Mouse (Mus musculus): Measurements from ENCODE around the gene Ass1. TPM values are rescaled to one million over a fixed set of nuclear protein-coding genes. Genes with fewer than 3 reads are reported as not detected.

Gene Ass1
- polyA plus RNA-seq, 1 experiment from 2014 or later, result 153 TPM

GRCm38 (mm10) chr2:31494315-31494714, 24.3 kb downstream of the Ass1 start:
- 78% methylated on average over 5 of the region's 5 CpGs for WGBS
- Histone ChIP-seq H3K4me2 (no peak overlapping the region), H3K27me3 (replicated peaks) (no peaks in the 10 kb centered on the region), H3K4me3 (replicated peaks) (no peak overlapping the region), H3K27ac (no peak overlapping the region), H3K4me1 (no peaks in the 10 kb centered on the region), H3K9ac (no peak overlapping the region), H3K36me3 (no peaks in the 10 kb centered on the region), H3K9me3 (no peaks in the 10 kb centered on the region)
- no peak for ATAC-seq (ENCODE audit: insufficient read depth, low FRiP score, low read depth)

GRCm38 (mm10) chr2:31495046-31495476, 25.1 kb downstream of the Ass1 start:
- H3K9me3 ChIP-seq, result no peaks in the 10 kb centered on the region
- H3K36me3 ChIP-seq, result no peaks in the 10 kb centered on the region
- no peaks in the 10 kb centered on the region for H3K4me1 ChIP-seq
- no peaks in the 10 kb centered on the region for H3K27me3 ChIP-seq (replicated peaks)
- ATAC-seq (ENCODE audit: insufficient read depth, low FRiP score, low read depth), result no peak
- H3K4me2 ChIP-seq, result no peak overlapping the region
- 61% methylated on average over 13 of the region's 13 CpGs for WGBS
- H3K27ac ChIP-seq, result no peak overlapping the region
- H3K9ac ChIP-seq, result no peak overlapping the region
- H3K4me3 ChIP-seq (replicated peaks), result no peak overlapping the region

GRCm38 (mm10) chr2:31496141-31496540, 26.1 kb downstream of the Ass1 start:
- no peak for ATAC-seq (ENCODE audit: insufficient read depth, low FRiP score, low read depth)
- H3K4me3 ChIP-seq (replicated peaks), result no peak overlapping the region
- H3K4me2 ChIP-seq, result no peak overlapping the region
- no peak overlapping the region for H3K27ac ChIP-seq
- no peaks in the 10 kb centered on the region for H3K36me3 ChIP-seq
- 11% methylated on average over 1 of the region's 1 CpGs for WGBS
- H3K27me3 ChIP-seq (replicated peaks), result no peaks in the 10 kb centered on the region
- H3K9me3 ChIP-seq, result no peaks in the 10 kb centered on the region
- no peak overlapping the region for H3K9ac ChIP-seq
- no peaks in the 10 kb centered on the region for H3K4me1 ChIP-seq

DNA sequence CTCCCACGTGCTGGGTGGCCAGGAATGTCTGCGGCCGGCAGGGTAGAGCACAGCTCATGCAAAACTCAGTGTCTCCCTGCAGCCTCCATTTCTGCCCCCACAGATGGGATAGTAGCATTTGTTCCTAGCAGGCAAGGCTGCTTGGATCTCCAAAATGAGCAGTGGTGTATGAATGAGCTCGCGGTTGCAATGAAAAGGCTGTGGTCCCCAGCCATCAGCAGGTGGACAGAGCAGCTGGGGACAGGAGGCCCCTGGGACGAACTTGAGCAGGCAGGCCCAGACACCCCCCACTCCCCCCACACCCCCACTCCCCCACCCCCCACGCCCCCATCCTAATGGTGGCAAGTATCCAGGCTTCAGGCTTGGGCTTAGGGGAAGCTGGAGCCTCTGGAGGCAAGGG, 27.1 kb downstream of the Ass1 start:
- Histone ChIP-seq H3K9ac (no peak overlapping the region), H3K27me3 (replicated peaks) (no peaks in the 10 kb centered on the region), H3K9me3 (no peaks in the 10 kb centered on the region), H3K27ac (no peak overlapping the region), H3K4me1 (no peaks in the 10 kb centered on the region), H3K4me2 (no peak overlapping the region), H3K4me3 (replicated peaks) (no peak overlapping the region), H3K36me3 (no peaks in the 10 kb centered on the region)
- 55% methylated on average over 7 of the region's 7 CpGs for WGBS
- no peak for ATAC-seq (ENCODE audit: insufficient read depth, low FRiP score, low read depth)

- WGBS, result 69% methylated on average over 19 of the region's 19 CpGs
Observed at GRCm38 (mm10) chr2:31497635-31498034, 27.6 kb downstream of the Ass1 start.

DNA sequence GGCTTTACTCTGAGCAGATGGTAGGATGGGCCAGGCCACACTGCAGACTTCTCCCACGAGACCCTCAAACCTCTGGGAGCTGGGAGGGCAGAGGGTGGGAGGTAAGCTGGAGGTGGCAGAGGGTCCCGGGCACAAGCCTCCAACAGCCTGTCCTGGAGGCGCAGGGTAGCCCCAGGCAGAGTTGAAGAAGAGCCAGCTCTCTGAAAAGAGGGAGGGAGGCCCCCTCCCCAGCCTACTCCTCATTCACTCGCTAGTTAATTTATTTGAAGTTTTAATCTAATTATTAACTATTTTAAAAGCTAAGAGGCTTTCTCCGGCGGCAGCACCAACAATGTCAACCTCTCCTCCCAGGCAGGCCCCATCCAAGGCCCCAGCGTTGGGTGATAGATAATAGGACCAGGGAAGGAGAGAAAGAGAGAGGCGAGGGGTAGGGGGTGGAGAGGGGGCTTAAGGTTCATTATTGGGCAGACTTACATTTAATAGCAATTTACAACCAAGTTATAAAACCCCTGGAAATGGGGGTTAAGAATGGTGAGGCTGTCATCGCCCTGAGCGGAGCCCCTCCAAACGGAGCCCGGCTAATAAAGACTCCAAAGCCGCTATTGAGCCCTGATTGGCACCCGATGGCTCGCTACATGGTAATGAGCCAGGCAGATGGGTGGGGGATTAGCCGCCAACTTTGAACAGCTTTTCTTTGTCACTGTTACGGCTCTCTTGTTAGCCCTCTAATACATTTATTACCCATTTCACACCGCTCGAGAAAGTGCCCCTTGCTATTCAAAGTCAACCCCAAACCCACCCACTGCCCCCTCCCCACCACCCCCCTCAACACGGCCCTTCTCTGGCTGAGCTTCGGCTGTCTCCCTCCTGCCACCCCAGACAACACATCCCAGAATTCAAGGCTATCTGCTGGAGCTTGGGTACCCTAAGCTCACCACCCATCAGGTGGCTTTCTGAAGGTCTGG, 29.6 kb downstream of the Ass1 start:
- Histone ChIP-seq H3K4me1 (peaks cover 1% of the 10 kb centered on the region; the same call in 1 of the 2 replicates), H3K4me3 (replicated peaks) (no peak overlapping the region), H3K9me3 (no peaks in the 10 kb centered on the region), H3K9ac (no peak overlapping the region), H3K4me2 (no peak overlapping the region), H3K36me3 (no peaks in the 10 kb centered on the region), H3K27me3 (replicated peaks) (no peaks in the 10 kb centered on the region), H3K27ac (no peak overlapping the region)
- no peak for ATAC-seq (ENCODE audit: insufficient read depth, low FRiP score, low read depth)
- WGBS, result 63% methylated on average over 21 of the region's 21 CpGs

More at GRCm38 (mm10) chr2:31497635-31498034, 27.6 kb downstream of the Ass1 start:
- Histone ChIP-seq H3K9me3 (no peaks in the 10 kb centered on the region), H3K4me3 (replicated peaks) (no peak overlapping the region), H3K36me3 (no peaks in the 10 kb centered on the region), H3K9ac (no peak overlapping the region), H3K27me3 (replicated peaks) (no peaks in the 10 kb centered on the region), H3K4me1 (no peaks in the 10 kb centered on the region), H3K27ac (no peak overlapping the region), H3K4me2 (no peak overlapping the region)
- ATAC-seq (ENCODE audit: insufficient read depth, low FRiP score, low read depth), result no peak

DNA sequence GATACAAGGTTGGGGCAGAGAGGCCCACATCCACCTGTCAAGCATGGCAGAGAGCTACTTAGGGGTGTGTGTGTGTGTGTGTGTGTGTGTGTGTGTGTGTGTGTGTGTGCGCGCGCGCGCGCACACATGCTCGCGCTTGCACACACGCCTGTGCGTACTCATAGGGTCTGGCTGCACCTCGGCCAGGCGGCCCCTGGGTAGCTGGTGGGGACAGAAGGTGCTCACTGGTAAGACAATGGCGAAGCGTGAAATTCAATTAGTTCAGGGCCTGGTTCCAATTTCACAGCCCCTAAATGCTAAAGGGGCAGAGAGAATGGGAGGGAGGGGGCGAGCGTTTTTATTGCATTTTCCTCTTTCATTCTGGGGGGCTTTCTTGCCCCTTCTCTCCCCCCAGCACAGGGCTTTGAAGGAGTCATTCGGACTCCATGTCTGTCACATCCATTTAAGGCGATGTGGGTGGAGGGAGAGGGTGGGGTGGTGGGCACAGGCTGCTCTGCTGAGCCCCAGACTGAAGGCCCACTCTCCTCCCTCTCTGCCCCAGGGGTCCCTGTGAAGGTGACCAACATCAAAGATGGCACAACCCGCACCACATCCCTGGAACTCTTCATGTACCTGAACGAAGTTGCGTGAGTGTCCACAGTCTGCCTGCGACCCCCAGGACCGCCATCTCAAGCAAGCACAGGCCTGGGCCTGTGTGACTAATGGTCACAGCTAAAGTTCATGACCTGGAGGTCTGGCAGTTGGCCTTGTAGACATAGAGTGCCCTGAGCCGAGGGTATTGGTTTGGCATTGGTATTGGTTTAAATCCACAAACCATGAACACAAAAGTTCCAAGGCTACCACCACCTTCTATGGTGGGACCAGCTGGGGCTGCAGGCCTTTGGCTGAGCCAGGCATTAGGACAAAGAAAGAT, 30.5 kb downstream of the Ass1 start:
- 86% methylated on average over 24 of the region's 24 CpGs for WGBS
- Histone ChIP-seq H3K4me2 (no peak overlapping the region), H3K27me3 (replicated peaks) (no peaks in the 10 kb centered on the region), H3K9ac (no peak overlapping the region), H3K27ac (no peak overlapping the region), H3K9me3 (no peaks in the 10 kb centered on the region), H3K36me3 (no peaks in the 10 kb centered on the region), H3K4me1 (peaks cover 9% of the 10 kb centered on the region; the same call in 1 of the 2 replicates), H3K4me3 (replicated peaks) (no peak overlapping the region)
- ATAC-seq (ENCODE audit: insufficient read depth, low FRiP score, low read depth), result no peak

DNA sequence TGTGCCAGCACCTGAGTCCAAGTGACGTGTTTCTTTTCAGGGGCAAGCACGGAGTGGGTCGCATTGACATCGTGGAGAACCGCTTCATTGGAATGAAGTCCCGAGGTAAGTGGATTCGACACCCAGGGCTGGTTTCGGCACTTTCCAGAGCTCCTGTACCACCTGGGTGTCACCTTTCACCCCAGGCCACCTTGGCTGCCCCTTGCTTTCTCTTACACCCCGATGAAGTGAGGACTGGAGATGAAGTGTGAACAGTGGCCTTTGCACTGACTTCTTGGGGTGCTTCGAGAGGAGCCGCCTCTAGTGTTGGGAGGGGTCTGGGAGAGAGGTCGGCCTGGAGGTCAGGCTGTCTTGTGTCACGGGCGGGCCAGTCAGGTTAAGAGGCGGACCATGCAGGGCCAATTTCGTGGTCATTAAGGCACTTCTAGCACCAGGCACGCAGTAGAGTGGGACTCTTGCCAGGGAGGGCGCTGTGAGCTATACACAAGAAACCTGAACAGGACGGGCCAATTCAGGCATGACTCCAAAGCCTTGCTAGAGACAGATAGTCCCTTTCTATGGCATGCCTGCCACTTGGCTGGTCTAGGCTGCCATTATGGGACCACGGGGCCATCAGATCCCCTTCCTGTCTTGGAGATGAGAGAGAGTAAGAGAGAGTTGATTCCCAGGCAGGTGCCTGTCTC, 31.6 kb downstream of the Ass1 start:
- Histone ChIP-seq H3K9me3 (no peaks in the 10 kb centered on the region), H3K27ac (no peak overlapping the region), H3K4me2 (no peak overlapping the region), H3K4me1 (peaks cover 9% of the 10 kb centered on the region; the same call in 1 of the 2 replicates), H3K4me3 (replicated peaks) (no peak overlapping the region), H3K9ac (no peak overlapping the region), H3K27me3 (replicated peaks) (no peaks in the 10 kb centered on the region), H3K36me3 (no peaks in the 10 kb centered on the region)
- 63% methylated on average over 20 of the region's 20 CpGs for WGBS
- no peak for ATAC-seq (ENCODE audit: insufficient read depth, low FRiP score, low read depth)

- Histone ChIP-seq H3K36me3 (no peaks in the 10 kb centered on the region), H3K9ac (no peak overlapping the region), H3K27ac (no peak overlapping the region), H3K4me2 (no peak overlapping the region), H3K4me3 (replicated peaks) (no peak overlapping the region), H3K27me3 (replicated peaks) (no peaks in the 10 kb centered on the region), H3K4me1 (peaks cover 9% of the 10 kb centered on the region; the same call in 1 of the 2 replicates), H3K9me3 (no peaks in the 10 kb centered on the region)
- ATAC-seq (ENCODE audit: insufficient read depth, low FRiP score, low read depth), result no peak
- WGBS, result 66% methylated on average over 15 of the region's 15 CpGs
Observed at GRCm38 (mm10) chr2:31502616-31503522, 32.9 kb downstream of the Ass1 start.

GRCm38 (mm10) chr2:31505472-31505871, 35.5 kb downstream of the Ass1 start:
- WGBS, result 43% methylated on average over 11 of the region's 11 CpGs
- Histone ChIP-seq H3K9me3 (no peaks in the 10 kb centered on the region), H3K9ac (no peak overlapping the region), H3K4me3 (replicated peaks) (no peak overlapping the region), H3K4me1 (peaks cover 9% of the 10 kb centered on the region; the same call in 1 of the 2 replicates), H3K36me3 (no peaks in the 10 kb centered on the region), H3K27ac (no peak overlapping the region), H3K27me3 (replicated peaks) (no peaks in the 10 kb centered on the region), H3K4me2 (no peak overlapping the region)
- no peak for ATAC-seq (ENCODE audit: insufficient read depth, low FRiP score, low read depth)

GRCm38 (mm10) chr2:31508851-31509250, 38.8 kb downstream of the Ass1 start:
- 91% methylated on average over 6 of the region's 6 CpGs for WGBS
- H3K4me3 ChIP-seq (replicated peaks), result no peak overlapping the region

More at GRCm38 (mm10) chr2:31508851-31509250, 38.8 kb downstream of the Ass1 start:
- no peaks in the 10 kb centered on the region for H3K27me3 ChIP-seq (replicated peaks)
- no peaks in the 10 kb centered on the region for H3K36me3 ChIP-seq
- ATAC-seq (ENCODE audit: insufficient read depth, low FRiP score, low read depth), result no peak
- no peak overlapping the region for H3K27ac ChIP-seq
- no peak overlapping the region for H3K9ac ChIP-seq
- H3K9me3 ChIP-seq, result no peaks in the 10 kb centered on the region
- peaks cover 9% of the 10 kb centered on the region; the same call in 1 of the 2 replicates for H3K4me1 ChIP-seq
- H3K4me2 ChIP-seq, result no peak overlapping the region
